11 mouse cellular contexts compared by ENCODE assay signal in the genomic region with DNA sequence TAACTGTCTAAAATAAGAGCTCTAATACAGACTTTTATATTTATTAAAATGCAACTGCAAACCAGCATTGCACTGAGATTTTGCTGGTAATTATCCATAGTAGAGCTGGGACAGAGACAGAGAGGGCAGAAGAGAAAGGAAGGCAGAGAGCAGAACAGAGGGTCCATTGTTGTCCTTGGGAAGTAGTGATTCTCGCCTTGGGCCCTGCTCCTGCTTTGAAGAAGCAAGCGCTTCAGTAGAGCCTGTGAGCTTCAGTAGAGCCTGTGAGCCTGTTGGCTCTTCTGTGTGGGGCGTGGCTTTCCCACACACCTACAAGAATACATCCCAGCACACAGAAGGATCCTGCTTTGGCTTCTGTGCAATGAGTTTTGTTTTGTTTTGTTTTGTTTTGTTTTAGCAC. TPM values are rescaled to one million over a fixed set of nuclear protein-coding genes. Genes with fewer than 3 reads are reported as not detected.
DNase-seq lines count a peak whose midpoint lies in the region; ATAC-seq lines count a peak whose summit lies in the region.
"Had no signal": no experiment of that assay in that cellular context is flagged by ENCODE, and none has a peak within 500 bp of the region (broad histone marks: within the 10 kb centered on the region; RNA-seq: fewer than 3 reads in every experiment).

No protein-coding gene starts in this region.

- H3K4me3 ChIP-seq in hindbrain, embryonic 10.5 days: no peak overlapping the region
- no peak overlapping the region for H3K4me3 ChIP-seq in midbrain, embryonic 13.5 days (replicated peaks)
- no peak overlapping the region for H3K4me3 ChIP-seq in kidney, embryonic 14.5 days (ENCODE audit: low read length)
- H3K4me3 ChIP-seq: lung, embryonic 15.5 days; myocyte had no signal

- H3K27ac ChIP-seq in hindbrain, embryonic 10.5 days: peak overlapping the region; percentile 29; the same call in 1 of the 2 replicates
- peak overlapping the region; percentile 35; the same call in 1 of the 2 replicates for H3K27ac ChIP-seq in midbrain, embryonic 13.5 days
- H3K27ac ChIP-seq in kidney, embryonic 14.5 days (ENCODE audit: low read depth, low read length): no peak overlapping the region
- H3K27ac ChIP-seq: lung, embryonic 15.5 days had no signal

- H3K27me3 ChIP-seq in hindbrain, embryonic 10.5 days (ENCODE audit: insufficient read depth, poor library complexity, severe bottlenecking): no peaks in the 10 kb centered on the region
- H3K27me3 ChIP-seq in midbrain, embryonic 13.5 days: no peaks in the 10 kb centered on the region
- H3K27me3 ChIP-seq in kidney, embryonic 14.5 days (ENCODE audit: control insufficient read depth, insufficient read depth, low read length): no peaks in the 10 kb centered on the region
- H3K27me3 ChIP-seq: lung, embryonic 15.5 days had no signal

- H3K9me3 ChIP-seq in hindbrain, embryonic 10.5 days: no peaks in the 10 kb centered on the region
- no peaks in the 10 kb centered on the region for H3K9me3 ChIP-seq in midbrain, embryonic 13.5 days
- no peaks in the 10 kb centered on the region for H3K9me3 ChIP-seq in kidney, embryonic 14.5 days (ENCODE audit: control insufficient read depth, low read length)
- H3K9me3 ChIP-seq: lung, embryonic 15.5 days had no signal

- no peak overlapping the region for H3K9ac ChIP-seq in midbrain, embryonic 13.5 days (replicated peaks)
- no peak overlapping the region for H3K9ac ChIP-seq in kidney, embryonic 14.5 days (ENCODE audit: low read depth, low read length)
- H3K9ac ChIP-seq: lung, embryonic 15.5 days had no signal

- WGBS in hindbrain, embryonic 10.5 days: 43% methylated on average over 3 of the region's 3 CpGs
- 23% methylated on average over 3 of the region's 3 CpGs for WGBS in midbrain, embryonic 13.5 days
- 46% methylated on average over 3 of the region's 3 CpGs for WGBS in kidney, embryonic 14.5 days

- peaks cover 12% of the 10 kb centered on the region for H3K4me1 ChIP-seq in hindbrain, embryonic 10.5 days (replicated peaks)
- H3K4me1 ChIP-seq in midbrain, embryonic 13.5 days (replicated peaks): peaks cover 8% of the 10 kb centered on the region
- H3K4me1 ChIP-seq in kidney, embryonic 14.5 days (ENCODE audit: control insufficient read depth, insufficient read depth, low read length): no peaks in the 10 kb centered on the region

- no peak for DNase-seq in cerebellum, postnatal 10 days
- peak; percentile 54 for DNase-seq in embryo, embryonic 11 days
- DNase-seq in hindbrain, embryonic 10.5 days (ENCODE audit: low spot score): no peak
- no peak for DNase-seq in liver
- DNase-seq in thymus, postnatal 25 days: no peak
- DNase-seq: kidney, adult 8-10 months had no signal

- H3K36me3 ChIP-seq in hindbrain, embryonic 10.5 days: no peaks in the 10 kb centered on the region
- no peaks in the 10 kb centered on the region for H3K36me3 ChIP-seq in midbrain, embryonic 13.5 days
- no peaks in the 10 kb centered on the region for H3K36me3 ChIP-seq in kidney, embryonic 14.5 days (ENCODE audit: control insufficient read depth, insufficient read depth, low read length)
- H3K36me3 ChIP-seq: lung, embryonic 15.5 days had no signal

- H3K4me2 ChIP-seq in midbrain, embryonic 13.5 days (replicated peaks): no peak overlapping the region
- H3K4me2 ChIP-seq in kidney, embryonic 14.5 days (replicated peaks; ENCODE audit: low read depth, low read length): no peak overlapping the region
- H3K4me2 ChIP-seq: lung, embryonic 15.5 days had no signal

- ATAC-seq in cerebellum, adult (ENCODE audit: insufficient number of reproducible peaks, low FRiP score, low TSS enrichment): 0 out of 2 replicates have a peak, but pooled peaks have one; percentile 40
- peak; percentile 90 for ATAC-seq in midbrain, embryonic 13.5 days
- no peak for ATAC-seq in kidney, embryonic 14.5 days (ENCODE audit: low FRiP score, low TSS enrichment)

RNA-seq across cellular contexts. Expression of gene Cd47, which starts 47.0 kb away (rescaled TPM):
- 43.3 and 44.1 TPM in 2 replicates for polyA plus RNA-seq in hindbrain, embryonic 10.5 days (2016; fragmentation: Nextera tagmentation; extraction: Ambion mirVana)
- 94.8 and 121 TPM in 2 replicates for polyA plus RNA-seq in midbrain, embryonic 13.5 days (2015; fragmentation: Nextera tagmentation; extraction: Ambion mirVana)
- 72.8 and 82.9 TPM in 2 replicates for polyA plus RNA-seq in kidney, embryonic 14.5 days (2014; fragmentation: Nextera tagmentation; extraction: Ambion mirVana)

RNA-seq across cellular contexts. Expression of gene Ift57, which starts 54.3 kb away (rescaled TPM):
- 24.7 and 31.2 TPM in 2 replicates for polyA plus RNA-seq in hindbrain, embryonic 10.5 days (2016; fragmentation: Nextera tagmentation; extraction: Ambion mirVana)
- 40.8 and 43.5 TPM in 2 replicates for polyA plus RNA-seq in midbrain, embryonic 13.5 days (2015; fragmentation: Nextera tagmentation; extraction: Ambion mirVana)
- 31.2 and 31.5 TPM in 2 replicates for polyA plus RNA-seq in kidney, embryonic 14.5 days (2014; fragmentation: Nextera tagmentation; extraction: Ambion mirVana)
